Mouse (Mus musculus): ENCODE data around the gene Lpcat3.
A peak's percentile ranks its signal among the peaks of the same experiment; 100 is the strongest.
"Not testable (repeated sequence)": the region's sequence is repeated elsewhere in the genome, so short reads cannot be mapped to it uniquely, and the experiment has no call there.

Lpcat3 gene

GRCm38 (mm10) chr6:124679486-124679885 lies 16.7 kb downstream of the Lpcat3 start:
- DNase-seq = peak; percentile 54

- peak; percentile 45 for DNase-seq
These were observed 19.5 kb downstream of the Lpcat3 start for GRCm38 (mm10) chr6:124682291-124682690.

- DNase-seq = peak; percentile 79
These were observed 21.0 kb downstream of the Lpcat3 start for GRCm38 (mm10) chr6:124683591-124684417.

- DNase-seq = no peak
These were observed 23.0 kb downstream of the Lpcat3 start for GRCm38 (mm10) chr6:124685606-124686386.

GRCm38 (mm10) chr6:124686644-124687043 lies 23.8 kb downstream of the Lpcat3 start:
- not testable (repeated sequence) for DNase-seq

GRCm38 (mm10) chr6:124688151-124688758 lies 25.4 kb downstream of the Lpcat3 start:
- no peak for DNase-seq

- DNase-seq = no peak
These were observed 26.2 kb downstream of the Lpcat3 start for GRCm38 (mm10) chr6:124689011-124689410.

- DNase-seq = no peak
These were observed 27.7 kb downstream of the Lpcat3 start for GRCm38 (mm10) chr6:124690517-124690916.

GRCm38 (mm10) chr6:124693243-124693981 lies 30.6 kb downstream of the Lpcat3 start:
- DNase-seq = peak; percentile 62

- DNase-seq = peak; percentile 94
These were observed 31.5 kb downstream of the Lpcat3 start for GRCm38 (mm10) chr6:124694166-124694955.

- DNase-seq = no peak
These were observed 33.8 kb downstream of the Lpcat3 start for GRCm38 (mm10) chr6:124696441-124697150.

- DNase-seq = no peak
These were observed 35.9 kb downstream of the Lpcat3 start for GRCm38 (mm10) chr6:124698751-124699150.

- DNase-seq = no peak
These were observed 36.5 kb downstream of the Lpcat3 start for GRCm38 (mm10) chr6:124699366-124699765.

GRCm38 (mm10) chr6:124699962-124700610 lies 37.3 kb downstream of the Lpcat3 start:
- DNase-seq = peak; percentile 59

- no peak for DNase-seq
These were observed 38.5 kb downstream of the Lpcat3 start for GRCm38 (mm10) chr6:124701338-124701737.

- DNase-seq = no peak
These were observed 39.4 kb downstream of the Lpcat3 start for GRCm38 (mm10) chr6:124702102-124702783.

- DNase-seq = peak; percentile 81
These were observed 39.9 kb downstream of the Lpcat3 start for GRCm38 (mm10) chr6:124702784-124703103.

- no peak for DNase-seq
These were observed 41.0 kb downstream of the Lpcat3 start for GRCm38 (mm10) chr6:124703789-124704188.

GRCm38 (mm10) chr6:124704417-124704816 lies 41.6 kb downstream of the Lpcat3 start:
- no peak for DNase-seq

- no peak for DNase-seq
These were observed 43.3 kb downstream of the Lpcat3 start for GRCm38 (mm10) chr6:124706061-124706627.
